Mouse (Mus musculus) testis, adult 2 months (tissue): ENCODE results near the gene Ncor2.

ENCODE experiments used
- CTCF ChIP-seq: fragments of 200-500 bp; IDR thresholded peaks from 2 replicates; pipeline ENCODE4 v1.5.1; 2012; ENCODE audit warnings: low read depth, mild to moderate bottlenecking, inconsistent platforms, low read length, moderate library complexity; ENCODE audit not compliant: control insufficient read depth, insufficient read depth, insufficient replicate concordance
- POLR2A ChIP-seq: fragments of 200-500 bp; IDR thresholded peaks from 2 replicates; pipeline ENCODE4 v1.6.1; 2012; ENCODE audit warnings: low read depth, mild to moderate bottlenecking, inconsistent platforms, low read length, moderate library complexity; ENCODE audit not compliant: control insufficient read depth

DNA sequence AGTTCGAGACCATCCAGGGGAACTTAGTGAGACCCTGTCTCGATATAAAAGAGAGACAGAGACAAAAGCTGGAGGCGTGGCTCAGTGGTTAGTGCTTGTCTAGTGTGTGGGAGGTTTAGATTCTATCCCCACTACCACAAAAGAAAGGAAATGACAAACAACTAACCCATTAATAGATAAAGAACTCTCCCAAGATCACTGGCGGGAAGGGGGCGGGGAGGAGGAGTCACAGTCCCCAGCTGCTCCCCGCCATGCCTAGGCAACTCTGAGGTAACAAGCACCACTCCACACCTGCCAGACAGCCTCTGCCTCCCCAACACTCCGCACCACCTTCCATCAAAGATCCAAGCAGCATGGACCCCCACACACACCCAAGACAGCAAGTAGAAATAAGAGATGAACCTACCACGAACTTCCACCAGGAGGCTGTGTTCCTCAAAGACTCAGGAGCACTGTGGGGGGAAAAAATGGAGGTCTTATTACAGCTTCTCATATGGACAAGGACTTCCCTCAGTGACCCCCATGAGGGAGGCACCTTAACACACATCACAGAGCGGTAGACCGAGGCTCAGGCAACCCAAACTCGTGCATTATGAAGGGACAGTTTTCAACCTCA, 25.7 kb downstream of the Ncor2 start:
- TF ChIP-seq POLR2A (no peak), CTCF (no peak)
